Mouse (Mus musculus): ENCODE measurements around the gene Serpine1. TPM values are rescaled to one million over a fixed set of nuclear protein-coding genes. Genes with fewer than 3 reads are reported as not detected.

Gene Serpine1
- not detected for polyA plus RNA-seq (2017; shearing (Covaris generic))

GRCm38 (mm10) chr5:137072079-137072960, at the start of gene Serpine1:
Gene Serpine1, minus strand, starts transcription at chr5:137072268.

DNA sequence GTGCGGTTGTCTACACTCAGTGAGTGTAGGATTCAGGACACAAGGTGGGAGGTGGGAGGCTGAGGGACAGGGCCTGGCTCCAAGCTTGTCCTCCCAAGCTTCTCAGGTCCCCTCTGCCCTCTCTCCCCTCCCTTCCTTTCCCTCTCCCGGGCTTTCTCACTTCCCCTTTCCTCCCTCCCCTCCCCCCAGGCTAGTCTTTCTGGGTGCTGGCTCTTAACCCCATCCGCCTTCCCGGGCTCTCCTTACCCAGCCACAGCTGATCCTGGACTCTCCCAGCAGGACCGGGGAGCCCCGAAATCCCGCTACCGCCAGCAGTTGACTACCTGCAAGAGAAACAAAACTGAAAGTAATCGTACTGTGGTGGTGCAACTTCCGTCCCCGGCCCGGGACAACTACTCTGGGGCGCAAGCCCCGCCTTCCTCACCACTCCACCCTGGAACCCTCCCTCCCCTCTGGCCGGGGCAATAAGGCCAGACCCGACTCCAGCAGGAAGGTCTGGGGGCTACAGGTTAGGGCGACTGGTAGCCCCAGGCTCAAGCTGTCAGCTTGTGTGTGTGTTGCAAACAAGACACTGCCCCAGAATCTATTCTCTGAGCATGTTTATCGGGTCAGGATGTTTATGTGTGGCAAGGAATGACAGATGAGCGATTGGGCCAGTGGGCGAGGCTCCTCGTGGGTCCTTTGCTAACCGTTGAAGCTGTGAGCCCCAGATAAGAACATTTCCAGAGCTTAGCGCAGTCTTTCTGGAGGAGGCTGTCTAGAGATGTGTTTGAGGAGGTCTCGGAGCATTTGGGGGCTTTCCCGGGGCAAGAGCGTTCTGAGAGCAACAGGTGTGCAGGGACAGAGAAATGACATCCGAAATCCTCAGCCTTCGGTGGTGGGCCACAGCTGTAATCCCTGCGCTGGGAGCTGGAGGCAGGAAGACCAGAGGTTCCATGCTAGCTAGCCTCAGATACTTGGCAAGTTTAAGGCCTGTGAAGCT, 44.1 kb upstream of the Serpine1 start, which contains the start of gene Trim56:
TSS of gene Trim56 (minus strand) at position 344 of the 982 bp plus-strand sequence.

DNA sequence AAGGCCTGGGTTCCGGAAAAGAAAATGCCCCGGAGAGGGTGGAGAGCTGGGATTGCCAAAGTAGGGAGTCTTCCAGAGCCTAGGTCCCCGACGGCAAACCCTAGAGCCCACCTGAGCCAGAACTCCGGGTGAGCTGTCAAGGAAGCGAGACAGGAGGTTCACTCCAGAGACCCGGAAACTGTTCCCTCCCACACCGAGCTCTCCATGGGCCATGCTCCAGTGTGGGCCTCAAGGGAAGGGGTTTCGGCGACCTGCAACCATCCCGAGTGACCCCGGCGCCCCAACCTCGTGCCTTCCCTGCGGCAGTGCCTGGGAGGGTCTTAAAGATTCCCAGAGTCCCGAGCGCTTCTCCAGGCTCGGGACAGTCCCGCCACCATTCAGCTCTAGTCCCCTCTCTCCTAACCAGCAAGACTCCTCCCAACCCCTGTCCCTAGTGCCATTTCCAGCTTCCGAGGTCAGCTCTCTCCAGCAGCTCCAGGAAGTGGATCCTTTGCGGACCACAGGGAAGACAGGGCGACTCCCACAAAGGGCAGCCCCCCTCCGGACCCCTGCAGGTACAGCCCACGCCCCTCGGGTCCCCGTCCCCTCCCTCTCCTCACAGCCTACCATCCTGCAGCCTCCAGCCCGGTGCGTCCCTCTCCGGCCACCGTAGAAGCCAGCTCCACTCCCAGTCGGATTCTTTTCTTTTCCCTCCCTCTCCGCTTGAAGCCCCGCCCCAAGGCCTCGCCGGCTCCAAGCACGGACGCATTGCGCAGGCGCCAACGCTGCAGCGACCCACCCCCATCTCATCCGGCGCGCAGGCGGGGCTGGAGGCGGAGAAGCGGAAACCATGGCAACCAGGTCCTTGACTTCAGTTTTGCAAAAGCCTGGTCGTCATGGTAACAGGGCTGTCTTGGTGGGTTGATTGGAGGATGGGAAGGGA, 26.4 kb downstream of the Serpine1 start, which contains the start of gene Ap1s1:
TSS of gene Ap1s1 (minus strand) at position 734 of the 922 bp plus-strand sequence.

GRCm38 (mm10) chr5:137026092-137026491, 46.0 kb downstream of the Serpine1 start, which contains the start of gene Vgf:
Gene Vgf, plus strand, starts transcription at chr5:137026392.

Other genes starting within 250 kb of the Serpine1 start
- gene Col26a1, start 189.1 kb downstream of the Serpine1 start, polyA plus RNA-seq (2017; shearing (Covaris generic)): not detected
- gene Ift22, start 164.1 kb downstream of the Serpine1 start, polyA plus RNA-seq (2017; shearing (Covaris generic)): 2.0 TPM
- gene Fis1, start 119.0 kb downstream of the Serpine1 start, polyA plus RNA-seq (2017; shearing (Covaris generic)): 165 TPM
- not detected for gene Cldn15, start 105.7 kb downstream of the Serpine1 start, polyA plus RNA-seq (2017; shearing (Covaris generic))
- 7.0 TPM for gene Plod3, start 85.2 kb downstream of the Serpine1 start, polyA plus RNA-seq (2017; shearing (Covaris generic))
- 25.7 TPM for gene Znhit1, start 84.2 kb downstream of the Serpine1 start, polyA plus RNA-seq (2017; shearing (Covaris generic))
- not detected for gene Vgf, start 45.9 kb downstream of the Serpine1 start, polyA plus RNA-seq (2017; shearing (Covaris generic))
- 31.1 TPM for gene Ap1s1, start 26.1 kb downstream of the Serpine1 start, polyA plus RNA-seq (2017; shearing (Covaris generic))
- 8.8 TPM for gene Trim56, start 43.9 kb upstream of the Serpine1 start, polyA plus RNA-seq (2017; shearing (Covaris generic))
- gene Muc3, start 77.1 kb upstream of the Serpine1 start, polyA plus RNA-seq (2017; shearing (Covaris generic)): not detected
- 0.49 TPM for gene Muc3a, start 140.1 kb upstream of the Serpine1 start, polyA plus RNA-seq (2017; shearing (Covaris generic))
- 0.70 TPM for gene Ache, start 215.3 kb upstream of the Serpine1 start, polyA plus RNA-seq (2017; shearing (Covaris generic))
- 0.91 TPM for gene Ufsp1, start 222.4 kb upstream of the Serpine1 start, polyA plus RNA-seq (2017; shearing (Covaris generic))
- 115 TPM for gene Srrt, start 235.4 kb upstream of the Serpine1 start, polyA plus RNA-seq (2017; shearing (Covaris generic))
- 3.0 TPM for gene Trip6, start 242.1 kb upstream of the Serpine1 start, polyA plus RNA-seq (2017; shearing (Covaris generic))

Measured in naive thymus-derived CD4-positive, alpha-beta T cell, adult 5 months (primary cell).